In the genomic region with DNA sequence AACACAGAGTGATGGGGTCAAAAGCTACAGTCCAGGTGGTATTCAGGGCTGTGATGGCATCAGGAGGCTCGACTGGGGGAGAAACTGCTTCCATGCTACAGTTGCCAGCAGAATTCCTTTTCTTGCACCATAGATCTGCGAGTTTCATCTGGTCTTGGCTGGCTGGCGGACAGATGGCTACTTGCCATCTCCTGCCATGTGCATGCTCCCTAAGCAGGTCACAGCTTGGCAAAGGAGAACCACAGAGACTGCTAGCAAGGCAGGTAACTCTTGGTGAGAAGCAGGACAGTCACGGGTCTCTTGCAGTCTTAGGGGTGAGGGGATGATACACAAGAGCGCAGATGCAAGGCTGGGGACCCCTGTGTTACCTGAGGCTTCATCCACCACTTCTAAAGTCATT, we compare ENCODE assay signal across 13 mouse cellular contexts. TPM values are rescaled to one million over a fixed set of nuclear protein-coding genes. Genes with fewer than 3 reads are reported as not detected.
DNase-seq lines count a peak whose midpoint lies in the region; ATAC-seq lines count a peak whose summit lies in the region.
"Had no signal": no experiment of that assay in that cellular context is flagged by ENCODE, and none has a peak within 500 bp of the region (broad histone marks: within the 10 kb centered on the region; RNA-seq: fewer than 3 reads in every experiment).

No protein-coding gene starts in this region.

- no peak overlapping the region for H3K4me2 ChIP-seq in kidney, embryonic 14.5 days (replicated peaks; ENCODE audit: low read depth, low read length)
- H3K4me2 ChIP-seq: liver, embryonic 13.5 days had no signal

- no peaks in the 10 kb centered on the region for H3K4me1 ChIP-seq in kidney, embryonic 14.5 days (ENCODE audit: control insufficient read depth, insufficient read depth, low read length)

- no peak overlapping the region for H3K9ac ChIP-seq in kidney, embryonic 14.5 days (ENCODE audit: low read depth, low read length)
- H3K9ac ChIP-seq: liver, embryonic 13.5 days had no signal

- peak; percentile 75 for DNase-seq in kidney, adult 11 months
- DNase-seq in NIH3T3 (ENCODE audit: low read depth) = peak; percentile 42
- DNase-seq in adrenal gland, postnatal 36 days = peak; percentile 33 to 63
- DNase-seq in cerebellum, postnatal 36 days = peak; percentile 90 to 91
- DNase-seq in thymus, postnatal 25 days = no peak
- DNase-seq in embryo, embryonic 11 days = no peak
- no peak for DNase-seq in c-Kit-positive CD71-positive TER-119-positive erythroid progenitor cells, embryonic 14.5 days (ENCODE audit: low spot score)
- DNase-seq: liver, embryonic 13.5 days; retina, postnatal 1 day had no signal

- no peaks in the 10 kb centered on the region for H3K9me3 ChIP-seq in kidney, embryonic 14.5 days (ENCODE audit: control insufficient read depth, low read length)
- H3K9me3 ChIP-seq: forebrain, embryonic 10.5 days; liver, embryonic 13.5 days had no signal

- no peak for ATAC-seq in kidney, embryonic 14.5 days (ENCODE audit: low FRiP score, low TSS enrichment)
- ATAC-seq: intestine, postnatal 0 days had no signal

- H3K27ac ChIP-seq in kidney, embryonic 14.5 days (ENCODE audit: low read depth, low read length) = no peak overlapping the region
- H3K27ac ChIP-seq: forebrain, embryonic 10.5 days; liver, embryonic 13.5 days; macrophage had no signal

- H3K36me3 ChIP-seq in kidney, embryonic 14.5 days (ENCODE audit: control insufficient read depth, insufficient read depth, low read length) = peaks cover 7% of the 10 kb centered on the region; the same call in 1 of the 2 replicates
- H3K36me3 ChIP-seq: liver, embryonic 13.5 days had no signal

- 91% methylated on average over 5 of the region's 5 CpGs for WGBS in kidney, embryonic 14.5 days

- H3K27me3 ChIP-seq in kidney, embryonic 14.5 days (ENCODE audit: control insufficient read depth, insufficient read depth, low read length) = no peaks in the 10 kb centered on the region
- H3K27me3 ChIP-seq: liver, embryonic 13.5 days had no signal

- H3K4me3 ChIP-seq in kidney, embryonic 14.5 days (ENCODE audit: low read length) = no peak overlapping the region
- H3K4me3 ChIP-seq: forebrain, embryonic 10.5 days; liver, embryonic 13.5 days had no signal

RNA-seq across cellular contexts. Expression of a gene that starts 41.9 kb away (rescaled TPM):
- polyA plus RNA-seq in kidney, embryonic 14.5 days (2014; fragmentation: Nextera tagmentation; extraction: Ambion mirVana) = 18.6 and 18.7 TPM in 2 replicates
- 1 to 10 TPM; 8.4 to 9.8 TPM for total RNA-seq in adrenal gland, postnatal 36 days (2021)

Comparison
In these comparisons a context has a peak if more than half of its experiments do, and no peak if none do; other contexts are left out.
1. DNase-seq: peak in kidney, adult 11 months (single experiment), NIH3T3 (single experiment), adrenal gland, postnatal 36 days (2 of 2) and cerebellum, postnatal 36 days (2 of 2); none in thymus, postnatal 25 days (single experiment), embryo, embryonic 11 days (single experiment) and c-Kit-positive CD71-positive TER-119-positive erythroid progenitor cells, embryonic 14.5 days (single experiment).